Mouse (Mus musculus) naive thymus-derived CD4-positive, alpha-beta T cell, adult 5 months (primary cell): ENCODE results near the gene Rbm41. TPM values are rescaled to one million over a fixed set of nuclear protein-coding genes. Genes with fewer than 3 reads are reported as not detected.

ENCODE experiments used
- polyA plus RNA-seq: library from polyadenylated mRNA; unstranded; fragments of 100-300 nt; shearing (Covaris generic); gene quantifications from one replicate; pipeline ENCODE4 v1.2.1, GENCODE M21; 2017

Gene Rbm41
- polyA plus RNA-seq = 10.3 TPM

DNA sequence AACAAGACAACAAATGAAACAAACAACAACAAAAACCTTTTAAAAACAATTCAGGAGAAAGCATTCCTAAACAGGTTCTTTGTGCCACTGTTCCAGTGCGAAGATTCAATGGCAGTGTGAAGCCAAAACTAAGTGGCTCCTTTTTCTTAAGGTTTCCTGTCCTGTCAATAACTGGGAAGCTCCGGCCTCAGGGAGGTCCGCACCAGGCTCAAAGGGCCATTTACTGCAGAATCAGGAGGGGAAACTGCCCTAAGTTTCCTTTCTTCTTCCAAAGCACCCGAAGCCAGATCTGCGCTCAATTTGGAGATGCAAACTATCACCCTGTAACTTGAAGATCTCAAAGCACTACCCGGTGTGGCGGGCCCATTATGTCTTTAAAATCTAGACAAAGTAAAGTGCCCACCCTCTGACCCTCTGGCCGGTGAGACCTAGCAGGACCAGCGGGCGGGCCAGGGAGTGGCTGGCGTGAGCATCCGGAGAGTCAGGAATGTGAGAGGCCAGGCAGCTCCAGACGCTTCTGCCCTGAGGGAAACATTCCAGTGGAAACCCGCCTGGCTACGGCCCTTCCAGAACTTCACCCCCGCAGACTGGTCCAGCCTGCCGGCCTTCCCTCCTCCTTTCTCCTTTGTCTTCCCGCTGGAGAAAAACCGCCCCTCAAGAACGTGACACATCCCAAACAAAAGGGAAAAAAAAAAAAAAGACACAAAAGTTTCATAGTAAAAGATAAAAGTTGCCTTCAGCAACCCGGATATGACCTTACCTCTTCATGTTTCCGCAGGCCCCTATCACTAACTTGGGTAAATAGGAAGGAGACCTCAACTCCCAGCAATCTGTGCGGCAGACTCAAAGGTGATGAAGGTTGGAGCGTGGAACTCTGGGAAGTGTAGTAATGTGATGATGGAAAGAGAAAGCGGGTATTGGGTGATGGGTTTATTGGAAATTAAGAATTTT lies at the start of gene Rbm41:
Rbm41 (minus strand) TSS at position 856 of the 951 bp plus-strand sequence.

DNA sequence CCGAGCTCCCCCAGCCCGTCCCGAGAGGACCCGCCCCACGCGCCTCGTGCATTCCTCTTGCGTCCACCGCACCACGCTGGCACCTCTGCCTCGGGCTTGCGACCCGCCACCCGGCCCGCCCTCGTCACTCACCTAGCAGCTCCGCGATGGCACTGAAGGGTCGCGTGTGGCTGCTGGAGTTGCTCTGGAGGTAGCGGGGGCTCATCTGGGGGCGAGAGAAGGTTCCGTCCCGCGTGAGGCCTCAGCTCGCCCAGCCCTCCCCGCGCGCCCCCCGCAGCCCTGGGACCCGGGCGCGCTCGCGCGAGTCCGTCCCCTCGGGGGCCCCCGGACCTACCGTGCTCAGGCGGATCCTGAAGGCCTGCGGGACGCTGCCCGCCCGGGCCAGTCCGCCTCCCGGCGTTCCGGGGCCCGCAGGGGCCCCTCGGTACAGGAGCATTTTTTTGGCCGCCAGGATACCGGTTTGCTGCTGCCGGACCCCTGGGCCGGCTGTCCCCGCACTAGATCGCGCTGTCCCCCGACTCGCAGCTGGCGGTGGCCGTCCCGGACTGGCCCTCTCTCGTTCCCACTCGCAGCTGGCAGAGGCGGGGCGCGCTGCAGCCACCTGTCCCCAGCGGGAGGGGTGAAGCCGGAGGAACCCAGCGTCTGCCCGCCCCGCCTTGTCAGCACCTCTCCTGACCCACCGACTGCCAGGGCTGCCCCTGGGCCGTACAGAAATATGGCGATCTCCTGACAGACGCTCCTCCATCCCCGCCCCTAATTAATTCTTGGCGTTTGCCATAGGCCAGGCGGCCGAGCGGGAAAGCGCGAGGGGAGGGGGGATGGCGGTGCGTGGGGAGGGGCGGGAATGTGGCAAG lies 127.2 kb downstream of the Rbm41 start, which contains the start of gene Morc4:
Morc4 (minus strand) TSS at position 740 of the 854 bp plus-strand sequence.

Other genes starting within 250 kb of the Rbm41 start
- gene Ripply1, start 216.2 kb downstream of the Rbm41 start, polyA plus RNA-seq = not detected
- not detected for gene Cldn2, start 197.8 kb downstream of the Rbm41 start, polyA plus RNA-seq
- gene Morc4, start 126.9 kb downstream of the Rbm41 start, polyA plus RNA-seq = not detected
- gene Nup62cl, start 64.1 kb upstream of the Rbm41 start, polyA plus RNA-seq = not detected
- not detected for gene Pih1h3b, start 64.3 kb upstream of the Rbm41 start, polyA plus RNA-seq